Mouse (Mus musculus): ENCODE data around the gene Cks1b. TPM values are rescaled to one million over a fixed set of nuclear protein-coding genes. Genes with fewer than 3 reads are reported as not detected.
"Not testable (repeated sequence)": the region's sequence is repeated elsewhere in the genome, so short reads cannot be mapped to it uniquely, and the experiment has no call there.

Gene Cks1b
- total RNA-seq, 2 experiments from 2014 or later, result 4.6 to 4.8 TPM

DNA sequence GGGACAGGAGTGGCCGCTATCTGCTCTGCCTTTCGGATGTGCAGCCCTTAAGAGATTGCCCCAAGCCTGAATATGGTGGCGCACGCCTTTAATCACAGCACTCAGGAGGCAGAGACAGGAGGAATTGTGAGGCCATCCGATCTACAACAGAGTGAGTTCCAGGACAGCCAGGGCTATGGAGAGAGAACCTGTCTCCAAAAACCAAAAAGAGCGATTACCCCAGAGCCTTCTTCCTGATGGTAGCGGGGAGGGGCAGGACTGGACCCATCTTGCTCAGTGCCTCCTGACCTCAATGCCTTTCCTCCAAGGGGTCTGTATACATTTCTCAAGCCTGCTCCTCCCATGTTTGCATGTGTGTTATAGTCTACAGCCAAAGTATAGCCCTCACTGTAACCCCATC, 10.8 kb upstream of the Cks1b start:
- DNase-seq, result not testable (repeated sequence)

DNA sequence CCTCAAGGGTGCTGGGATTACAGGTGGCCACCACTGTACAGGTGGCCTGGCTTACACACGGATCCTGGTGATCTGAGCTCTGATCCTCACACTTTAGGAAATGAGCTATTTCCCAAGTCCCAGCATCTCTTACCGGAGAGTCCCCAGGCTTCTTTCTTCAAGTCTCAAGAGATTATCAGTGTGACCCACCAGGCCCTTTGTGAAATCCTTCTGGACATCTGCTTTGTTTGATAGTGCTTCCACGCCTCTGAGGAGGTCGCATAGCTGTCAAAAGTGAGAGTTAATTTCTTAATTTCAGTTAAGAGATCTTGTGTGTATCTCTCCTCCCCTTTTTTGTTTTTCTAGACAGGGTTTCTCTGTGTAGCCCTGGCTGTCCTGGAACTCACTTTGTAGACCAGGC, 7.7 kb upstream of the Cks1b start:
- DNase-seq, result no peak

DNA sequence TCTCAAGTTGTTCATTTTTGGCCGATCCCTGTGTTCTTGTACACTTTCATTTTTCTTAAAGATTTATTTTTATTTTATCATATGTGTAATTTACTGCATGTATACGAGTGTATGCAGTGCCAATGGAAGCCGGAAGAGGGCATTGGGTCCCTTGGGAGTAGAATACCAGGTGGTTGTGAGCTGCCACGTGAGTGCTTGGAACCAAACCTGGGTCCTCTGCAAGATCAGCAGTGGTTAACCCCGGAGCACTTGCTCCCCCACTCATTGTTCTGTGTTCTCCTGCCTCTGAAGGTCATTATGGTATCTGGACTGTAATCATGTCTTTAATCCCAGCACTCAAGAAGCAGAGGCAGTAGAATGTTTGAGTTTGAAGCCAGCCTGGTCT, 7.0 kb upstream of the Cks1b start:
- DNase-seq, result no peak

GRCm38 (mm10) chr3:89424416-89425140, 6.4 kb upstream of the Cks1b start:
- DNase-seq, result no peak

- DNase-seq, result no peak
Measured at GRCm38 (mm10) chr3:89422556-89423205, 4.5 kb upstream of the Cks1b start.

DNA sequence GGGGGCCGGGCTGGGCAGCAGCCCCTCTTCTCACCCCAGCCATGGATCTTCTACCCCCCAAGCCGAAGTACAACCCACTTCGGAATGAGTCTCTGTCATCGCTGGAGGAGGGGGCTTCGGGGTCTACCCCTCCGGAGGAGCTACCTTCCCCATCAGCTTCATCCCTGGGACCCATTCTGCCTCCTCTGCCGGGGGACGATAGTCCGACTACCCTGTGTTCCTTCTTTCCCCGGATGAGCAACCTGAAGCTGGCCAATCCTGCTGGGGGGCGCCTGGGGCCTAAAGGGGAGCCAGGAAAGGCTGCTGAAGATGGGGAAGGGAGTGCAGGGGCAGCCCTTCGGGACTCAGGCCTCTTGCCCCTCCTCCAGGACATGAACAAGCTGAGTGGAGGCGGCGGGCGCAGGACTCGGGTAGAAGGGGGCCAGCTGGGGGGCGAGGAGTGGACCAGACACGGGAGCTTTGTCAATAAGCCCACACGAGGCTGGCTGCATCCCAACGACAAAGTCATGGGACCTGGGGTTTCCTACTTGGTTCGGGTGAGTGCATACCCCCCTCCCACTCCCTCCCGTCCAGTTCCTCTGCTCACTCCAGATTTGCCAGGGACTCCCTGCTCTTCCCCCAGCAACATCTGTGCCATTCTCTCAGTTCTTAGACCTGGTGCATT, 3.8 kb upstream of the Cks1b start:
- peak; percentile 33 to 38 for DNase-seq

- DNase-seq, result peak; percentile 88 to 95
Measured at GRCm38 (mm10) chr3:89421002-89421774, 3.0 kb upstream of the Cks1b start.

GRCm38 (mm10) chr3:89420421-89420820, 2.2 kb upstream of the Cks1b start:
- no peak for DNase-seq

- no peak for DNase-seq
Measured at GRCm38 (mm10) chr3:89419981-89420380, 1.8 kb upstream of the Cks1b start.

DNA sequence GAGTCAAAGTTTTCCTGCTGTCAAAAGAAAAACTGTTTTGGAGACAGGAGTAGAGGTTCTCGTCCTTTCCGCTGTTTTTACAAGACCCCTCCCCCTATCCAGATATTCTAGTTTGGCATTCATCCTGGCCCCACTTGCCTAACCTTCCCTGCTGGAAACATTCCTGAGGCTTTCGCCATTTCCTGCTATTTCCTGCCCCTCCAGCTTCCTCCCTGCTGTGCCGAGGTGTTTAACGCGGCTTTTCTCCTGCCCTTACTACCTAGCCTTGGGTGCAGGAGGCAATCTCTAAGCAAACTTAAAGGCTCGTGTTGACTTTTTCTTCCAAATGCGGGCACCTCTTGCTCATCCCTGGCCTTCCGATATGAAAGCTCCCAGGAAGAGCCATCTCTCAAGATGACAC, 1.4 kb upstream of the Cks1b start:
- peak; percentile 82 to 87 for DNase-seq

DNA sequence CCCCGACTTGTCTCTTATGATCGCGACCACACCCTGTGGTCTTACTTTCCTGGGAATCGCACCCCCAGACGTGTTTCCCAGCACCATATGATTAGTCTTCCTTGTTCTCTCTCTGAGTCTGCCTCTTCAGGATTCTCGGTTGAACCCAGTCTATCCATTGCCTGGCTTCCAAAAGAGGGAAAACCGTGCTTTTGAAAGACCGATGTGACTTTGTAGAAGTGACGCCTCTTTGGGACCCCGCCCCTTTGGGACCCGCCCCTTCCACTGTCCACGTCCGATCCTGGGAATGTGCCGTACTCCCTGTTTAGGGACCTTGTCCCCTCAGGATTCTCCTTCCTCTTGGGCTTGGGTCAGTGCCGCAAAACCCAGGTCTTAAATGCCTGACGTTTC, 673 bp upstream of the Cks1b start:
- peak; percentile 85 to 90 for DNase-seq

DNA sequence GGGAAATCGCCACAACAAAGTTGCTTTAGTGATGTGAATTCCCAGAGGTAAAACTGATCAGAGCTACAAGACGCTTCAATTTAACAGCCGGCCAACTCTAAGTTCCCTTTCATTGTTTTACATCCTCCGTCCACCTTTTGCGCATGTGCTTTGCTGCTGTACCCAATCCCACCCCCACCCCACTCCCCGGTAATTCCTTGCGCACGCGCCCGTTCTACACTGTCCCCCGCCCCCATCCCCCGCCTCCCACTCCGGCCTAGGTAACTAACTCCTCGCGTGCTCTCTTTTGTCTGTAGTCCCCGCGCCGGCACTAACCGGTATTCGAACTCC, 378 bp downstream of the Cks1b start:
- DNase-seq, result no peak

GRCm38 (mm10) chr3:89417131-89417530, 1.1 kb downstream of the Cks1b start:
- DNase-seq, result no peak

DNA sequence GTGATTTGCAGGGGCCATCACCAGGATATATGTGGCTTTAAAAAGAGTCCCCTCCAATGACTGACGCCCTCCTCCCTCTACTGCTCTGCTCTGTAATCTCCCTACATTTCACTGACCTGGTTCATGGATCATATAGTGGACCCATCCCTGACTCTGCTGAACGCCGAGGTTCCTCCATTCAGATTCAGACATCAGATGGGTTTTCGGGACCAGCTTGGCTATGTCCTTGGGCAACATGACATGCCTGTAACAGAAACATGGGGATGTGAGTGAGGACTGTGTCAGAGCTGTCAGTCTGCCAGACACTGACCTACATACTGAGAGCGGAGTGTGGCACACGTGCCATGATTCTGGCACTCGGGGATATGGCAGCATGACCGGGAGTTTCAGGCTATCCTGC, 2.0 kb downstream of the Cks1b start:
- DNase-seq, result no peak

GRCm38 (mm10) chr3:89411490-89412393, 6.4 kb downstream of the Cks1b start, which contains the start of gene Flad1:
Gene Flad1 (minus strand): TSS chr3:89411870.
- peak; percentile 99 to 100 for DNase-seq

DNA sequence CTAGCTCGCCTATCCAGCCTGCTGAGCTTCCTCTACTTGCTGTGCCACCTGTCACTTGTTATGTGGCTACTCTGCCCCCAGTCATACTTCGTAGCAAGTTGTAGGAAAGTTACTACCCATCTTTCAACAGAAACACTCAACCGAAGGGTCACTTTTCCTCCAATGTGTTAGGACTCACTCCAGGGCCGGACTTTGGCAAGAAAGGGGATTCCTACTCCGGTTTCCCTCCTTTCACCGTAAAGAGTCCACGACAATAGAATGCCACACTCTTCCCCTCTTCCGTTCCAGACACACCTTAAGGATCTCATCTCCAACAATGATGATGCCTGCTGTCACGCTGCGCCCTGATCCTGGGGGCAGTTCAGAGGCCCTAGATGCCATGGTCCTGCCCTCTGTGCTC, 7.3 kb downstream of the Cks1b start:
- no peak for DNase-seq

GRCm38 (mm10) chr3:89409701-89410100, 8.5 kb downstream of the Cks1b start:
- no peak for DNase-seq

GRCm38 (mm10) chr3:89408448-89408847, 9.7 kb downstream of the Cks1b start:
- no peak for DNase-seq

- DNase-seq, result no peak
Measured at GRCm38 (mm10) chr3:89406887-89407286, 11.3 kb downstream of the Cks1b start.

DNA sequence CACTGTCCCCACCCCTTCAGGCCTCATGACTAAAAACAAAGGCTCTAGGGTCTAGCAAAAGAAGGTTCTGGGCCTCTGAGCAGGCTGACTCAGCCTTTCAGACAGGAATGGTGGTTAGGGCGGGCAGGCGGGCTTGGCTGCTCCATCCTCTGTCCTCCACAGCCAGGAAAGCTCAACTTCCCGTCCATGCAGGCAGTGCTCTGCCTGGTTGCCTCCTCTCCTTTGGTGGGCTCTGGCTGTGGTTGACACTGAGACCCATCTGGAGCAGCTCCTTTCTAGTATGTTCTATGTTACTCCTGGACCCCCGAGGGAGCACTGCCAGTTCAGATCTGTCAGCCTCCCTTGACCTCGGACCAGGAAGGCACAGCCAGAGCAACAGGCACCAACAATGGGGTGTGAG, 15.5 kb downstream of the Cks1b start, which contains the start of gene Lenep:
Gene Lenep (minus strand): TSS at position 101 of the 400 bp plus-strand sequence.
- DNase-seq, result no peak

- DNase-seq, result no peak
Measured at GRCm38 (mm10) chr3:89401329-89401728, 16.9 kb downstream of the Cks1b start.

DNA sequence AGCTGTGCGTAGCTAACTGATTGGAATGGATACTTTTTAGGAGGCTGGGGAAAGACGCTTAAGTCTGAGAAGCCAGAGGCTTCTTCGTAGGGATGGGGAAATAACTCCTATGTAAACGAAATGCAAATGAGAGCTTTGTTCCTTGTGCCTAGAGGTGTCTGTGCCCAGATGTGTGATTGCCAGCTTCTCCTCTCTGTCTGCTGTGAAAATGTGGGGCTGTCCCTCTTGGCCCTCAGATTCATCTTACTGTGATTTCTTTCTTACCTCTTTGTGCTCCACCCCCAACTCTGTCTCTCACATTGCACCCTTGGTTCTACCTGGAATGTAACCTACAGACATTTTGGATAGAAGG, 21.6 kb downstream of the Cks1b start:
- DNase-seq, result no peak
